Mouse (Mus musculus) stomach, embryonic 16.5 days (tissue): ENCODE results near the gene Edn1. TPM values are rescaled to one million over a fixed set of nuclear protein-coding genes. Genes with fewer than 3 reads are reported as not detected.

Source experiments
- ATAC-seq: fragments of 200-750 bp; cut with Nextera tagmentation; 2 replicates; pipeline ENCODE4 v1.8.0; 2017; ENCODE audit warnings: moderate number of reproducible peaks, moderate TSS enrichment; ENCODE audit not compliant: insufficient read depth, low FRiP score
- H3K27ac ChIP-seq: fragments of 300-500 bp; sonication (generic); 2 replicates; pipeline ENCODE4 v1.5.1; 2014; ENCODE audit warnings: low read length
- H3K27me3 ChIP-seq: fragments of 300-500 bp; sonication (generic); 2 replicates; pipeline ENCODE4 v1.6.1; 2014; ENCODE audit warnings: low read length, control low read depth, mixed read lengths; ENCODE audit not compliant: control insufficient read depth, insufficient read depth
- H3K36me3 ChIP-seq: fragments of 300-500 bp; sonication (generic); 2 replicates; pipeline ENCODE4 v1.6.1; 2014; ENCODE audit warnings: low read length; ENCODE audit not compliant: control insufficient read depth, insufficient read depth
- H3K4me1 ChIP-seq: fragments of 300-500 bp; sonication (generic); 2 replicates; pipeline ENCODE4 v1.6.1; 2014; ENCODE audit warnings: low read length, control low read depth, mixed read lengths; ENCODE audit not compliant: control insufficient read depth, insufficient read depth
- H3K4me2 ChIP-seq: fragments of 300-500 bp; sonication (generic); 2 replicates; pipeline ENCODE4 v1.6.1; 2014; ENCODE audit warnings: low read depth, low read length, mixed read lengths
- H3K4me3 ChIP-seq: fragments of 300-500 bp; sonication (generic); replicated peaks from 2 replicates; pipeline ENCODE4 v1.5.1; 2014; ENCODE audit warnings: mild to moderate bottlenecking, low read length
- H3K9ac ChIP-seq: fragments of 300-500 bp; sonication (generic); 2 replicates; pipeline ENCODE4 v1.6.1; 2014; ENCODE audit warnings: low read length
- H3K9me3 ChIP-seq: fragments of 300-500 bp; sonication (generic); replicated peaks from 2 replicates; pipeline ENCODE4 v1.6.1; 2016; ENCODE audit warnings: low read length, control low read depth; ENCODE audit not compliant: control insufficient read depth
- WGBS: fragments of 180-500 bp; shearing (Covaris S2); extraction: QIAGEN DNeasy Blood & Tissue Kit; methylation state at CpG from one replicate; pipeline ENCODE4 v1.1.7; 2014; 5-methylcytosine and 5-hydroxymethylcytosine counted together
- polyA plus RNA-seq: library from polyadenylated mRNA; unstranded; fragments of >200 nt; fragmentation: Nextera tagmentation; extraction: Ambion mirVana; gene quantifications from 2 replicates; pipeline ENCODE4 v1.2.1, GENCODE M21; 2015

The Edn1 gene
- polyA plus RNA-seq, 1 experiment from 2014 or later, result 4.6 TPM

- Histone ChIP-seq H3K36me3 (no peaks in the 10 kb centered on the region), H3K4me2 (no peak overlapping the region), H3K27me3 (no peaks in the 10 kb centered on the region; the same call in 1 of the 2 replicates), H3K4me1 (no peaks in the 10 kb centered on the region), H3K9ac (no peak overlapping the region), H3K9me3 (no peaks in the 10 kb centered on the region), H3K27ac (no peak overlapping the region), H3K4me3 (no peak overlapping the region)
- no peak for ATAC-seq
- WGBS, result 84% methylated on average over 4 of the region's 4 CpGs
Observed at GRCm38 (mm10) chr13:42286768-42287167, 14.5 kb upstream of the Edn1 start.

GRCm38 (mm10) chr13:42292593-42292992, 8.7 kb upstream of the Edn1 start:
- no peaks in the 10 kb centered on the region for H3K4me1 ChIP-seq

GRCm38 (mm10) chr13:42298302-42298701, 3.0 kb upstream of the Edn1 start:
- peak overlapping the region; percentile 56; the same call in 1 of the 2 replicates for H3K27ac ChIP-seq
- H3K4me2 ChIP-seq, result no peak overlapping the region
- peaks cover 6% of the 10 kb centered on the region for H3K4me1 ChIP-seq
- H3K9ac ChIP-seq, result no peak overlapping the region
- H3K36me3 ChIP-seq, result no peaks in the 10 kb centered on the region
- no peaks in the 10 kb centered on the region for H3K9me3 ChIP-seq
- no peaks in the 10 kb centered on the region for H3K27me3 ChIP-seq
- ATAC-seq, result no peak
- H3K4me3 ChIP-seq, result no peak overlapping the region
- 57% methylated on average over 8 of the region's 8 CpGs for WGBS

More at GRCm38 (mm10) chr13:42292593-42292992, 8.7 kb upstream of the Edn1 start:
- H3K27ac ChIP-seq, result no peak overlapping the region
- H3K9me3 ChIP-seq, result no peaks in the 10 kb centered on the region
- no peak overlapping the region for H3K9ac ChIP-seq
- no peak overlapping the region for H3K4me3 ChIP-seq
- no peak overlapping the region for H3K4me2 ChIP-seq
- 64% methylated on average over 5 of the region's 5 CpGs for WGBS
- no peak for ATAC-seq
- no peaks in the 10 kb centered on the region for H3K36me3 ChIP-seq
- H3K27me3 ChIP-seq, result no peaks in the 10 kb centered on the region

GRCm38 (mm10) chr13:42298766-42299165, 2.5 kb upstream of the Edn1 start:
- H3K27me3 ChIP-seq, result no peaks in the 10 kb centered on the region
- H3K27ac ChIP-seq, result peak overlapping the region; percentile 56; the same call in 1 of the 2 replicates
- H3K9ac ChIP-seq, result no peak overlapping the region
- no peak for ATAC-seq
- H3K9me3 ChIP-seq, result no peaks in the 10 kb centered on the region
- H3K4me3 ChIP-seq, result no peak overlapping the region
- H3K4me2 ChIP-seq, result no peak overlapping the region
- peaks cover 6% of the 10 kb centered on the region for H3K4me1 ChIP-seq
- no peaks in the 10 kb centered on the region for H3K36me3 ChIP-seq

- no peaks in the 10 kb centered on the region for H3K36me3 ChIP-seq
- H3K9me3 ChIP-seq, result no peaks in the 10 kb centered on the region
- H3K27ac ChIP-seq, result 0 out of 2 replicates have a peak overlapping the region, but pooled peaks have one; percentile 56
- 10% methylated on average over 11 of the region's 11 CpGs for WGBS
- peak overlapping the region; percentile 53 for H3K4me3 ChIP-seq
- H3K4me1 ChIP-seq, result peaks cover 6% of the 10 kb centered on the region
- no peak overlapping the region for H3K9ac ChIP-seq
- peak overlapping the region; percentile 82 for H3K4me2 ChIP-seq
- no peak for ATAC-seq
- H3K27me3 ChIP-seq, result no peaks in the 10 kb centered on the region
Observed at GRCm38 (mm10) chr13:42300567-42300966, 709 bp upstream of the Edn1 start.

GRCm38 (mm10) chr13:42301961-42302861, 935 bp downstream of the Edn1 start:
- Histone ChIP-seq H3K4me1 (peaks cover 6% of the 10 kb centered on the region), H3K4me2 (peak overlapping the region; percentile 82), H3K36me3 (no peaks in the 10 kb centered on the region), H3K9ac (peak overlapping the region; percentile 62), H3K4me3 (peak overlapping the region; percentile 53), H3K9me3 (no peaks in the 10 kb centered on the region), H3K27ac (peak overlapping the region; percentile 52), H3K27me3 (no peaks in the 10 kb centered on the region)
- 16% methylated on average over 27 of the region's 27 CpGs for WGBS
- ATAC-seq, result no peak

- Histone ChIP-seq H3K9ac (peak overlapping the region; percentile 57; the same call in 1 of the 2 replicates), H3K4me1 (peaks cover 6% of the 10 kb centered on the region), H3K36me3 (no peaks in the 10 kb centered on the region), H3K9me3 (no peaks in the 10 kb centered on the region), H3K27ac (peak overlapping the region; percentile 74), H3K4me2 (peak overlapping the region; percentile 82), H3K4me3 (peak overlapping the region; percentile 53), H3K27me3 (no peaks in the 10 kb centered on the region)
- WGBS, result 28% methylated on average over 11 of the region's 11 CpGs
- ATAC-seq, result peak; percentile 65; the same call in 1 of the 2 replicates
Observed at GRCm38 (mm10) chr13:42303180-42303929, 2.1 kb downstream of the Edn1 start.

- Histone ChIP-seq H3K4me1 (no peaks in the 10 kb centered on the region; the same call in 1 of the 2 replicates), H3K9me3 (no peaks in the 10 kb centered on the region), H3K36me3 (no peaks in the 10 kb centered on the region), H3K4me3 (peak overlapping the region; percentile 53), H3K9ac (no peak overlapping the region), H3K27me3 (no peaks in the 10 kb centered on the region), H3K4me2 (peak overlapping the region; percentile 82), H3K27ac (peak overlapping the region; percentile 74; the same call in 1 of the 2 replicates)
- ATAC-seq, result no peak
- 55% methylated on average over 8 of the region's 8 CpGs for WGBS
Observed at GRCm38 (mm10) chr13:42304139-42304538, 2.9 kb downstream of the Edn1 start.
